Mouse (Mus musculus): Measurements from ENCODE around the gene Prdm16.

DNA sequence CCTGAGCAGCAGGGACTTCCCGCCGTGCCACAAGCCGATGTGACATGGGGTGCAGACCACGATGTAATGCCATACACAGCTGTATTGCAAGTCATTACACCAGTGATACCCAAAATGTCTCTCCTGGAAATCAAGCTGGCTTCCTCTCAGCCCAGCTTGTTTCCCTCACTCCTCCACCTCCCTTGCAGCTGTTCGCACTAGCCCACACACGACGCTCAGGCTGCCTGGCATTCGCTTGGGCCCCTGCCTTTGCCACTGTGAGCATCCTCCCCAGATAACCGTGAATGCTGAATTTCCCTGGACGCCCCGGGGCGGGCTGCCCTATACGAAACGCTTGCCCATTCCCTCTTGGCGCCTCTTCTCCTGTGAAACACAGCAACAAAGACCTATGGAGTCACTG is 198.1 kb downstream of the Prdm16 start:
- TF ChIP-seq CTCF (conservative IDR thresholded peaks at IDR 0.05 in 1 of 2, IDR thresholded peaks at IDR 0.05 in 1 of 2; ENCODE audit: low read depth in 2 of 2, low read length in 2 of 2) = no peak
- no peak for TF ChIP-seq EP300 (IDR thresholded peaks at IDR 0.05; ENCODE audit: low read length)
- TF ChIP-seq JUND (conservative IDR thresholded peaks at IDR 0.05; ENCODE audit: low read depth, low read length) = no peak
- no peak for TF ChIP-seq E2F4 (IDR thresholded peaks at IDR 0.05; ENCODE audit: insufficient replicate concordance, low read depth, low read length)
- no peak for TF ChIP-seq POLR2A (IDR thresholded peaks at IDR 0.05; ENCODE audit: low read depth, low read length)
- TF ChIP-seq TBP (conservative IDR thresholded peaks at IDR 0.05; ENCODE audit: low read depth, low read length) = no peak
- no peak for TF ChIP-seq JUN (IDR thresholded peaks at IDR 0.05; ENCODE audit: insufficient read depth, low read depth, low read length)
- no peak for TF ChIP-seq USF1 (IDR thresholded peaks at IDR 0.05; ENCODE audit: low read depth, low read length)
- no peak for TF ChIP-seq MYC (IDR thresholded peaks at IDR 0.05; ENCODE audit: low read depth, low read length)
- no peak for TF ChIP-seq MAZ (IDR thresholded peaks at IDR 0.05; ENCODE audit: low read depth, low read length)
- TF ChIP-seq CHD1 (IDR thresholded peaks at IDR 0.05; ENCODE audit: low read depth, low read length) = no peak
- no peak for TF ChIP-seq ELF1 (IDR thresholded peaks at IDR 0.05; ENCODE audit: low read depth, low read length)
